Mouse (Mus musculus) naive thymus-derived CD4-positive, alpha-beta T cell, adult 2 months (primary cell): ENCODE measurements around the gene Cad.
A peak's percentile ranks its signal among the peaks of the same experiment; 100 is the strongest.
"Not testable (repeated sequence)": the region's sequence is repeated elsewhere in the genome, so short reads cannot be mapped to it uniquely, and the experiment has no call there.

Experiments
- DNase-seq: peaks from one replicate; pipeline ENCODE4 v3.0.0-alpha.2; 2011; ENCODE audit warnings: low read depth

The Cad gene

GRCm38 (mm10) chr5:31054261-31055215, at the start of gene Cad:
TSS of gene Cad (plus strand) at chr5:31054780.
- peak; percentile 93 for DNase-seq

DNA sequence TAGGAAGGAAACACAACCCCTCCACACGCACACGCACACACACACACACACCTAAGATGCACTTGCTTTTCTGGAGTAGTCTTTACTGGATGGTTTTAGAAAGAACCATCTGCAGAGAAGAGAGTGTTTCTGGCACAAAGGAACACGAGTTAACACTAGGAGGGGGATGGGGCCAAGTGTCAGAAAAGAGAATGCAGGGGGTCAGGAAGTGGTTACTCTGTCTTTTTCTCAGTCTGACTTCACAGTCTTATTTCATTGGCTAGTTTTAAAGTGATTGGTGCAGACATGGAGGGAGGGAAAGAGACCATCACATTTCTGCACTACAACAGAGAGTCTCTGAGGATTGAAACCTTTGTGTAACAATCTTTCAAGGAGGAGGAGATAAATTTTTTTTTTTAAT, 41.8 kb upstream of the Cad start:
- DNase-seq, result peak; percentile 55

- DNase-seq, result no peak
Observed at GRCm38 (mm10) chr5:31015913-31016312, 38.7 kb upstream of the Cad start.

- DNase-seq, result not testable (repeated sequence)
Observed at GRCm38 (mm10) chr5:31021790-31022189, 32.8 kb upstream of the Cad start.

DNA sequence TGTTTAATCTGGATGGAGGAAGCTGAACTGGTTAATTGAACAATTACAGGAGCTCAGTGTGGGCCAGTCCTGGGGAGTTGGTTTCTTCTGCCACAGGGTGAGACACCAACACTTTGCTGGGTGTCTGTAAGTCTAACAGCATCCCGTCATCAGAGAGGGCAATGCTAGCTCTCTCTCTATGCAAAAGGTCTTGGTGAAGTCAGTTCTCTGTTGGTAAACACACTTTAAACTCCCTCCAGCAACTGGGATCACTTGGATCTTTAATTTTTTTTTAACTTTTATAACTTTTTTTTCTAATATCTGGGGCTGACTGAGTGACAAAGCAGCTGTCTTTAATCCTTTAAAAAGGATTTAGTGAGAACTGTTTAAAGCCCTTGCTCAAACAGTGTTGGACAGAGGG, 31.9 kb upstream of the Cad start:
- DNase-seq, result no peak

- DNase-seq, result no peak
Observed at GRCm38 (mm10) chr5:31023254-31023653, 31.3 kb upstream of the Cad start.

- no peak for DNase-seq
Observed at GRCm38 (mm10) chr5:31024641-31025040, 29.9 kb upstream of the Cad start.

DNA sequence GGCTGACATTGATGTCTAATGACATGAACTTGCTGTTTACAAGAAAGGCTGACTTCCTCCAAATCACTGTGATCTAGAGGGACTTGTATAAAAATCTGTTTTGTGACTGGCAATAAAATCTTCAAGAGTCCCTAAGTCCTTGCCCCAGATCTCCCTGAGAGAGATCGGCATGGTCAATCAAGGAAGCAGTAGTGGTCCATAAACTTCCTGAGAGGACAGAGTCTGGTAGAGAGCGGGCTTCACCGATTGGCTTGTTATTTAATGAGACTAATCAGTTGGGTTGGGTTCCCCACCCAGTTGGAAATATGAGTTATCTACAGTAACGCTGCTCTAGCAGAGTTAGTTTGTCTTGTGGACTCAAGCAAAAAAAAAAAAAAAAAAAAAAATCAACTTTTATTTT, 23.7 kb upstream of the Cad start:
- DNase-seq, result no peak

DNA sequence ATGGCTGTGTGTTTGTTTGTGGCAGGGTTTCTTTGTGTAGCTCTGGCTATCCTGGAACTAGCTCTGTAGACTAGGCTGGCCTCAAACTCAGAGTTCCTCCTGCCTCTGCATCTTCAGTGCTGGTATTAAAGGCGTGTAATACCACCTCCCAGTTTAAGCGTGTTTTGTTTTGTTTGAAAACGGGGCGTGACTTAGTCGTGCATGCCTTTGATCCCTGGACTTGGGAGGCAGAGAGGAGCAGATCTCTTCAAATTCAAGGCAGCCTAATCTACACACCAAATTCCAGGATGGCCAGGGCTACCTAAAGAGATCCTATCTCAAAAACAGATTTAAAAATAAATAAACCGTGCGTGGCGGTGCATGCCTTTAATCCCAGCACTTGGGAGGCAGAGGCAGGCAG, 23.1 kb upstream of the Cad start:
- DNase-seq, result no peak

GRCm38 (mm10) chr5:31034669-31035068, 19.9 kb upstream of the Cad start:
- no peak for DNase-seq

DNA sequence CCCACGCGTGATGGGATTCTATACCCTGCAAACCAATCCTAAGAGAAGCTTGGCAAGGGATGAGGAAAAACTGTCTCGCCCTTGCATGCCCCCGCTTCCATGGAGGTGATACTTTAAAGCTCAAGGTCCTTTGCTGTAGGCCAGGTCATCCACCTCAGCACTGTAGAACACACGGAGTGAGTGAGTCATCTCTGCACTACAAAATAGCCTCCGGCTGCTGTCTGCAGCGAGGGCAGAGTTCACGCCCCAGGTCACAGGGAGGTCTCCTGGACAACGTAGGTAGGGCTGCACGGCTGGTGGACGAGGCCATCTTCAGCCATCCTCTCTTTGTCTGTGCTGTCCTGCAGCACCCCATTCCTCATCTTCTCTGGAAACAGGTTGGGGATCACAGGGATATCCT, 18.0 kb upstream of the Cad start:
- not testable (repeated sequence) for DNase-seq

DNA sequence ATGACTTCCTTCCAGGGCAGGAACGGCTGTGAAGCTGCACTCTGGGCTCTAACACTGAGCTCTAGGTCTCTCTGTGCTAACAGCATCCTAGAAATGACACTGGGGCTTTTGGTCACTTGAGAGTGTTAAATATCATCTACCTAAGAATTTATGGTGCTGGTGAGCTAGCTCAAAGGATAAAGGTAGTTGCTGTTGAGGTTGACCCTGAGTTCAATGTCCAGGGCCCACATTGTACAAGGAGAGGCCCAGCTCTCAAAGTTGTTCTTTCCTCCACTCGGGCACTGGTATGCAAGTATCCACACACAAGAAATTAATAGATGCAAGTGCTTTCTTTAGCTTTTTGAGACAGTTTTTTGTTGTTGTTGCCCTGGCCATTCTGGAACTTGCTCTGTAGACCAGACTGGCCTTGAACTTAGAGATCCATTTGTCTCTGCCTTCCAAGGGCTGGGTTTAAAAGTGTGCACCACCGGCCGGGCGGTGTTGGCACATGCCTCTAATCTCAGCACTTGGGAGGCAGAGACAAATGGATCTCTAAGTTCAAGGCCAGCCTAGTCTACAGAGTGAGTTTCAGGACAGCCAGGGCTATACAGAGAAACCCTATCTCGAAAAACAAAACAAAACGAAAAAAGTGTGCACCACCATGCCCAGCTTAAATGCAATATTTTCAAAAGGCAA, 16.3 kb upstream of the Cad start:
- no peak for DNase-seq

GRCm38 (mm10) chr5:31046416-31046815, 8.2 kb upstream of the Cad start:
- no peak for DNase-seq

- no peak for DNase-seq
Observed at GRCm38 (mm10) chr5:31047074-31047473, 7.5 kb upstream of the Cad start.

DNA sequence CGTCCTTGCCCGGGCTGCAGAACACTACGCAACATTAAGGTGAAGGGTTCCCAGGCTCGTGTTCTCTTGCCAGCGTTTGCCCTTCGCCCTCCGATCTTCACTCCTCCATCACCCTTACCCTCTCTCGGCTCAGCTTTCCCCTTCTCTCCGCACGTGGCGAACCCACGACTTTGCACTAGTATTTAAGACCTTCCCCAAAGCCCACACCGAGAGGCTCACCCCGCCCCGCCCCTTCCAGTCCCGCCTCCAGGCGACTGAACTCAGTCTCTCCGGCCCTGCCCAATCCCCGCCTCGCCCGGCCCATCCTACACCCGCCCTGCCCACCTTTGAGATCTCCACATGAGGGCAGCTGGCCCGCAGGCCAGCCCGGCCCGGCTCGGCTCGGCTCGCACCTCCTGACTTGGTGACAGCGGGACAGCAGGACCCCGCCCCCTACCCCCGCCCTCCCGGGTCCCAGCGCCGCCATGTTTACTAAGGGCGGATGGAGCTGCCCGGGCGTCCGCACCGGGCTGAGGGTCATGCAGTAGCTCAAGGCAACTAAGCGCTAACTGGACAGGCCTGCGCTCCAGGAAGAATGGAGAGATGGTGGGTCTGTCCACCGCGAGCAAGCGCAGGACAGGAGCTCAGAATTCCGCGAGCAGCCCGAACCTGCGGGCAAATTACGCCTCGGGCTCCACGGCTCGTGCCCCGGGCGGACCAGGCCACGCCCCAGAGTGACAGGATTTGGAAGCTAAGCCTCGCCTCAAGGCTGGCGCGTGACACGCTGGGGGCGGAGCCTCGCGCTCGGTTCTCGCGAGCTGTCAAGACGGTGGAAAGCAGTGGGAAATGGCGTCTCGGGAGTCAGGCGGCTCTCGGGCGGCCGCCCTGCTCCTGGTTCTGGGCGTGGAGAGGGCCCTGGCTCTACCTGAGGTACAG, 6.5 kb upstream of the Cad start, which contains the start of gene Atraid:
Atraid (plus strand) TSS at position 465 of the 915 bp plus-strand sequence.
- peak; percentile 99 for DNase-seq

- DNase-seq, result peak; percentile 79
Observed at GRCm38 (mm10) chr5:31048763-31049641, 5.6 kb upstream of the Cad start, which contains the start of gene Slc5a6. TSS of gene Slc5a6 (minus strand) at chr5:31048924.

DNA sequence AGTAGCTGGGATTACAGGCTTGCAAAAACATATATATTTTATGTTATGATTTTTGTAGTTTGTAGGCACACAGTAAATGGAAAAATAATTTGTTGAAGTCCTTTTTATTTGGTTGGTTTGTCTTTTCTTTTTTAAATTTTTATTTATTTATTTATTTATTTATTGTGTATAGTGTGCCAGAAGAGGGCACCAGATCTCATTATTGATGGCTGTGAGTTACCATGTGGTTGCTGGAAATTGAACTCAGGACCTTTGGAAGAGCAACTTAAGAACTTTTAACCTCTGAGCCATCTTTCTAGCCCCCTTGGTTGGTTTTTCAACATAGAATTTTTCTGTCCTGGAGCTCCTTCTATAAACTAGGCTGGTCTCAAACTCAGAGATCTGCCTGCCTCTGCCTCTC, 4.2 kb upstream of the Cad start:
- peak; percentile 49 for DNase-seq

DNA sequence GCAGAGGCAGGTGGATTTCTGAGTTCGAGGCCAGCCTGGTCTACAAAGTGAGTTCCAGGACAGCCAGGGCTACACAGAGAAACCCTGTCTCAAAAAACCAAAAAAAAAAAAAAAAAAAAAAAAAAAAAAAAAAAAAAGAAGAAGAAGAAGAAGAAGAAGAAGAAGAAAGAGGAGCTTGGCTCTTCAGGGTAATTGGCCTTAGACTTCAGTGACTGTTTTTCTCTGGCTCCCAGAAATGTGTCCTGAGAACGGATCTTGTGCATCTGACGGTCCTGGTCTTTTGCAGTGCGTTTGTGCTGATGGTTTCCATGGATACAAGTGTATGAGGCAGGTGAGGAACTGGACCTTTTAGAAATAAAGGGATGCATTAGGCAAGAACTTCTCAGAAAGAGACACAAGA, 852 bp upstream of the Cad start:
- DNase-seq, result not testable (repeated sequence)

DNA sequence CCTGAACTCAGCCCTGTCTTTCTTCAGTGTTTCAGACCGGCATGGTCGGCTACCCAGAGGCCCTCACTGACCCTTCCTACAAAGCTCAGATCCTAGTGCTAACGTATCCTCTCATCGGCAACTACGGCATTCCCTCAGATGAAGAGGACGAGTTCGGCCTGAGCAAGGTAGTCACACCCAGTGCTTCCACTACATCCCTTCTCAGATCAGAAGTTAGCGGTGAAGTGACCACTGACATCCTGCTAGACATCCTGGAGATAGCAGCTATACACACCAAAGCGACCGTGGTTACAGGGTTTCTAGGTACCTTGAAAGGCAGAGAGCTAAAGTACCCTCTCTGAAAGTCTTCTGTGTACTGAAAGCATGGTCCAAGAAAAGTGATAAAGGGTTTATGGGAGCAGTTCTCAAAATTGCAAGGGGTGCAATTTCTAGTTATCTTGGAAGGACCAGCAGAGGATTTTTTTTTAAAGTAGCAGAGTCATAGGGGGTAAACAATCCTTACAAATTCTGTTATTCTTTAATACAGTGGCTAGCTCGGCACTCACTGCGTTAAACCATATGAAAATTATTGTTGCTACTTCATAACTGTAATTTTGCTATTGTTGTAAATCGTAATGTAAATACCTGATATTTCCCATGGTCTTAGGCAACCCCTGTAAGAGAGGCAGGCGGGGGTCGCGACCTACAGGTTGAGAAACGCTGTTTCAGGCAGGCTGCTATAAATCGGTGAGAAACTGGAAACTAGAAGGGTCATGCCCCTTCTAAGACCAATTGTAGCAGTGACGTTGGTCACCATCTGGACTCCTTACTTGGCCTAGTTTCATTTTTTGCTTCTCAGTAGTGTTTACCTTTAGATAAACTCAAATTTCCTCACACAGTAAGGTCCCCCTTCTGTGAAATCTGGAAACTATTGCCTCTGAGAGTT, 898 bp downstream of the Cad start:
- peak; percentile 46 for DNase-seq

DNA sequence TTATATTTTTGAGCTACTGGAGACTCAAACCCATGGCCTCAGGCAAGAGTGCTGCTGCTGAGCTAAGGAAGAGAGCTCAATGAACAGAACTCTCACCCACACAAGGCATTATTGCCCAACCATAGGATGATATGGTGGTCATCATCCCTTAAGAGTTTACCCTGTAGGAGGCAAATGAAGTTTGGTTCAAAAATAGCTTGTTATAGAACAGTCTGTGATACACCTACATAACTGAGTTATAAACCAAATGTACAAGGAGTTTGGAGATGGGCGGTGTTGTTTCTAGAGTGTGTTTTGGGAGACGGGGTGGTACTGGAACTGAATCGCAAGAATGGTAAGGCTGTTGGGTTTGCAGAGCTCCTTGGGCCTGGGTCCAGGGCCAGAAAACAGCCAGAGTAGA, 15.2 kb downstream of the Cad start:
- DNase-seq, result no peak
